Mouse (Mus musculus): Measurements from ENCODE around the gene Smim22.

Smim22 gene

GRCm38 (mm10) chr16:5008076-5008475, 988 bp downstream of the Smim22 start:
- no peak for DNase-seq (ENCODE audit: extremely low spot score)

- DNase-seq (ENCODE audit: extremely low spot score): no peak
These were observed 3.4 kb downstream of the Smim22 start for GRCm38 (mm10) chr16:5010371-5010935.

- no peak for DNase-seq (ENCODE audit: extremely low spot score)
These were observed 4.2 kb downstream of the Smim22 start for GRCm38 (mm10) chr16:5011285-5011684.

DNA sequence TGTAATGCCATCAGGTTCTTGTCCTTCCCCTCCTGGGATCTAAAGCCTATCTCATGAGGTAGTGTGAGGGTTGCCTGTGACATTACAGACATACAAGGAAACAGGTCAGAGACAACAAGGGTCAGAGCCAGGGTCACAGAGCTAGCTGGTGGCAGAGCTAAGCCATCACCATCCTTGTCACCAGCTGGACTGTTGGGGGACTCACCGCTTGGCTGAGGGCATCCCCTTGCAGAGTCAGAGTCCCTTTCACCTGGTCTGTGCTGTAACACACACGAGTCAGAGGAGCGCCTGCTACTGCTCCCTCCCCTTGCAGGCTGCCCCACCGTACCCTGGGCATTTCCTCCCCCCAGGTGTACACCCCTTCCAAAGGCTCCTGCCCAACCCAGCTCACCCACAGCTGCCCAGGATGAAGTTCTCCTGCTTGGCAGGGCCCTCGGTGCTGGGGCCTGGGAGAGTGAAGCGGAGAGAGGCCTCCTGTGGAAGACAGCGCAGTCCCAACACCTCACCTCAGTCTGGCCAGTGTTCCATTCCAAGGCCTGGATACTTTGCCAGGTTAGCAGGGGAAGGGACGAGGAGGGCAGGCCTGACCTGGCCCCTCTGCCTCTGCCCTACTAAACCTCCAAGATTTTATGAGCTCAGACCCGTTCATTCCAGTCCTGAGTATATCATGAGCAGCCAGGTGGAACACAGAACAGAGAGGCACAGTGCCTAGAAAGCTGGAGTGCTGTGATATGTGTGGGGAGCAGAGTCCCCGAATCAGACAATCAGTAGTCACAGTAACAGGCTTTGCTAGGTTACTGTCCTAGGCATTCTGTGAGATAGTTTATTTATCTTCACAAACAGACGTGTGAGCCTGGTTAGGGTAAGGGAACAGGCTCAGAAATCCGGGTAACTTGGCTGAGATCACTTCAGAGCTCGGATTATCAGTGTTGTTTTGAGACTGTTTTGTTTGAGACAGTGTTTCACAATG, 5.2 kb downstream of the Smim22 start:
- DNase-seq (ENCODE audit: extremely low spot score): peak; percentile 4

GRCm38 (mm10) chr16:5013054-5013838, 6.2 kb downstream of the Smim22 start, which contains the start of gene Rogdi:
Gene Rogdi (minus strand): TSS chr16:5013553.
- DNase-seq (ENCODE audit: extremely low spot score): peak; percentile 99

GRCm38 (mm10) chr16:5014578-5014977, 7.5 kb downstream of the Smim22 start:
- no peak for DNase-seq (ENCODE audit: extremely low spot score)

GRCm38 (mm10) chr16:5024021-5024420, 16.9 kb downstream of the Smim22 start:
- DNase-seq (ENCODE audit: extremely low spot score): no peak

GRCm38 (mm10) chr16:5029847-5030246, 22.8 kb downstream of the Smim22 start:
- no peak for DNase-seq (ENCODE audit: extremely low spot score)

GRCm38 (mm10) chr16:5035591-5035990, 28.5 kb downstream of the Smim22 start:
- no peak for DNase-seq (ENCODE audit: extremely low spot score)

DNA sequence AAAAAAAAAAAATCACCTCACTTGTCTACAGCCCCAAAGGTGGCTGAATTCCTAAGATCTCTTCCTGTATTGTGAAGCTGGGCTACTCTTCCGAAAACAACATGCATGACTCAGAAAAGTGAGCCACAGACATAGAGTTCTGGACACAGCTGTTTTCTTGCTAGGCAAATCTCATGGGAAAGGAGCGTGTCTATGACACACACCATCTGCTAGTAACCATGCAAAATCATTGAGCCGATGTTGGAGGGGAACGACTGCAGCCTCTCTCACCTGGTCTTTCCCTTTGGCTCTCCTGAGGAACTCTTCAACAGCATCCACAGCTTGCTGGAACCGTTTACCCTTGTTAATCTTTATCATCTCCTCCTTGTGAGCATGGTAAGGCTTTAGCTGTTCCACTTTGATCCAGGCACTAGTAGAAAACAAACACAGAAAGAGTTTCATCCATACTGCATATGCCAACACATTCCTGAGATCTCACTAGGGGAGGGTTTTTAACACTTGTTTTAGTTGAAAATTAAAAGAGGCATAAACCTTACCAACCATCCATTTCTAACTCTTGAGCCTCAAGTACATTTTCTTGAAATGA, 29.7 kb downstream of the Smim22 start:
- DNase-seq (ENCODE audit: extremely low spot score): no peak

DNA sequence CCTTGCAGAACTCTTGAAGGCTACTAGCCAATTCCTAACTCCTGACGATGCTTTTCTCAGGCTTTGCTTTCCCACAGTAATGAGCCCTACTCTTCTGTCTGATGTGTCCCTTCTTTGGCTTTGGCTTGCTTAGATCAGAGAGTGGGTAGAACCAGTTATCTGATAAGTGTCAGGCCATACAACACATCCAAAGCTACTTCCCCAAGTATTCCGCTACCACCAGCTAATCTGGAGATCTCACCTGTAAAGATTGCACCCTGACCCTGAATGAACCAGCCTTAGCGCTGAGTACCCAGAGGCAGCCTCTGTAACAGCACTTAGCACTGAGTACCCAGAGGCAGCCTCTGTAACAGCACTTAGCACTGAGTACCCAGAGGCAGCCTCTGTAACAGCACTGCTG, 38.2 kb downstream of the Smim22 start:
- DNase-seq (ENCODE audit: extremely low spot score): no peak

GRCm38 (mm10) chr16:5049182-5049773, 42.2 kb downstream of the Smim22 start:
- DNase-seq (ENCODE audit: extremely low spot score): peak; percentile 12

DNA sequence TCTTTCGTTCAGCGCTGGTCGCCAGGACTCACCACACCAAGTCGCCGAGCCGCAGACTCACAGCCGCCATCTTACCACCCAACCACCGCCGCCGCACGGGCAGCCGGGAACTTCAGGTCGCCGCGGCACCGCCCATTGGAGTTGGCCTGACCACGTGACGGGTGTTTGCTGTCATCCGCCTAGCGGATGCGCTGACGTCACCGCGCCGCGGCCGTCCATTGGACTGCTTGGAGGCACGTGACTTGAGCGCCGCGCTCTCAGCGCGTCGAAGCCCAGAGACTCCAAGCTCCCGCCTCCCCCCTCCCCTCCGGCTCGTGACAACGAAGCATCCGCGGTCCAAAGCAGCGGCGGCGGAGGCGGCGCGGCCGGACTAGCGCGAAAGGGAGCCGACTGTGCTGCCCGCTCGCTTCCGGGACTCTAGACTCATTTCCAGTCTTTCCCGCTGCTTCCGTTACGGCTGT, 42.7 kb downstream of the Smim22 start, which contains the start of the genes Glyr1 and Ubn1:
Gene Glyr1, minus strand, starts transcription at position 90 of the 461 bp plus-strand sequence.
Gene Ubn1, plus strand, starts transcription at position 284 of the 461 bp plus-strand sequence.
- DNase-seq (ENCODE audit: extremely low spot score): peak; percentile 97

DNA sequence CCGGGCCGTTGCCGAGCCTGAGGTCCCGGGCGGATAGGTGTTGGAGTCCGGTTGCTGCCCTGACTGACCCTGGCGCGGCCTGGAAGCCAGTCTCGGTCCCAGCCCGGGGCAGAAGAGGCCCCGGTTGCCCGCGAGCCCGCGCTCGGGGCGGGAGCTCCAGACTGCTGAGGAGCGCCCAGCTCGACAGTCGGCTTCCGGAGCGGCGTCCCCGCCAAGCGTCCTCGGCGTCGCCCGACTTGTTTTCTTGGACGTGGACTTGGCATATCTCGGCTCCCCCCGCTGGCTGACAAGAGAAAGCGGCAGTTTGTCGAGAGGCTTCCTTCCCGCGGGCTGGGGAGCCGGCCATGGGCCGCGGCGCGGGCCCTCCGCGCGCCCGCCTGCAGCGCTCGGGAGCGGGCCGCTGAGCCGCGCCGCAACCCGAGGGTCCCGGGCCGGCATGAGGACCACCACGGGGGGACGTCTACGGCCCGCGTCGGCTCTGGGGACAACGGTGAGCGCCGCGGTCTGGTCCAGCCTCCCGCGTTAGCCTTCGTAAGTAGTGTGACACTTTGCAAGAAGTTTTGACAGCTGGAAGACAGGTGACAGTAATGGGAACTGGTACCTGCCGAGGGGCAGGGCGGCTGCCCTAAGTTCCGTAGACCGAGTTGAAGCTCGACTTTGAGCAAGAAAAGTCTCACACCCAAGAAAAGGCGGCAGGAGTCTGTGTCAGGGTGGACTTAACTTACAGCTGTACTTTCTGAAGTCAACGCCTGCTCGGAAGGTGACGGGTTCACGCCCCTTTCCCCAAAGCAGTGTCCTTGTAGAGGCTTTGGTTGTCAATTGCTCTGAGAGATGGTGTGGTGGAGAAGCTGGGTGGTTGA, 43.4 kb downstream of the Smim22 start:
- DNase-seq (ENCODE audit: extremely low spot score): no peak
